Mouse (Mus musculus): ENCODE results near the gene 4833439L19Rik.
A peak's percentile ranks its signal among the peaks of the same experiment; 100 is the strongest.

The 4833439L19Rik gene

DNA sequence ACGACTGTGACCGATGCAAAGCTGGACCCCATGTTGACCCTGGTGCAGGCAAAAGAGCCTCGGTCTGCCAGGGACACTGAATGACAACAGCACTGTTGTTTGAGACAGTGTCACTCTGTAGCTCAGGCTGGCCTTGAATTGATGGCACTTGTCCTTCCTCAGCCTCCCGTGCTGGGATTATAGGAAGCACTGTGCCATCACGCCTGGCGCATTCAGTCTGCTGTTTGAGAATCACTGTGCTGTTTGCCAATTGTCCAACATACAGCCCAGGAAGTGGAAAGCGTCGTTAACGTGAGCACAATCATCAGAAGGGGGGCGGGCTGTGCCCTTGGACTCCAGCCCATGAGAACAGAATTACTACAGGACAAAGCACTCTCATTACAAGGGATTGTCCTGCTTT, 16.9 kb upstream of the 4833439L19Rik start:
- no peak for DNase-seq (ENCODE audit: low spot score in 2 of 2)

- DNase-seq (ENCODE audit: low spot score in 2 of 2), result no peak
Observed at GRCm38 (mm10) chr13:54581385-54581784, 16.1 kb upstream of the 4833439L19Rik start.

DNA sequence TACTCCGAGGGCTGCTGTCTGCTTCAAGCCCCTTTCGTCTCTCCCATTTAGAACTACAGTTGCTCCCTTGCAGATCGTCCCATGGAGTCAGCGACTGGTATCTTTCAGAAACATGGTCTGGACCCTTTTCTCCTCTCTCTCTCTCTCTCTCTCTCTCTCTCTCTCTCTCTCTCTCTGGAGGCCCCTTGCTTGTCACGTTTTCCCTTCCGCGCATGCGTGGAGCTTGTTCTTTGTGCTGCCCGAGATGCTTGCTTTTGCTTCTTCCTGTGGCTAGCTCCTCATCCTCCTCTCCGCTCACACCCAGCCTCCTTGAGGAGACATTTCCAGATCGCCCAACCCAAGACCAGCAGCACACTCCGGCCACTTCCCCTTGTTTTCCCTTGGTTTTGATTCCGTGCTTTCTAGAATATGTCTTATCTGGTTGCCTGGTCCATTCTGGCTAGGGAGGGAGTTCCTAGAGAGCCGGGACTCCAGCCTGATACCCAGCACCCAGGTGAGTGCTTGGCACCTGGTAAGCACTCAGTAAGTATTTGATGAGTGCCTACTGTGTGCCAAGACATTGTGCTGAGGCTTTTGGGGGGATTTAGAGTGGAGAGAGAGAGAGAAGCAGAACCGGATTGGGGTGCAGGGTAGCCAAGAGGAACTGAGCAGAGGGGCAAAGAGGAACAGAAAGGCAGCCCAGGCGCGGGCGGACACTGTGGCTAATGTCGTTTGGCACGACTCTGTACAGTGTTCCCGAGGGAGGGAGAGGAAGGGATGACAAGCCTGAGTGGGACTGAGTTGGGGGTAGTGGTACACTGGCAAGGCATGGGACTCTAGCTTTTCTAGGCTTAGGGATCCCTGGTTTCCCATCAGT, 12.6 kb upstream of the 4833439L19Rik start:
- peak in 1 of 2 experiments; percentile 34 for DNase-seq (ENCODE audit: low spot score in 2 of 2)

DNA sequence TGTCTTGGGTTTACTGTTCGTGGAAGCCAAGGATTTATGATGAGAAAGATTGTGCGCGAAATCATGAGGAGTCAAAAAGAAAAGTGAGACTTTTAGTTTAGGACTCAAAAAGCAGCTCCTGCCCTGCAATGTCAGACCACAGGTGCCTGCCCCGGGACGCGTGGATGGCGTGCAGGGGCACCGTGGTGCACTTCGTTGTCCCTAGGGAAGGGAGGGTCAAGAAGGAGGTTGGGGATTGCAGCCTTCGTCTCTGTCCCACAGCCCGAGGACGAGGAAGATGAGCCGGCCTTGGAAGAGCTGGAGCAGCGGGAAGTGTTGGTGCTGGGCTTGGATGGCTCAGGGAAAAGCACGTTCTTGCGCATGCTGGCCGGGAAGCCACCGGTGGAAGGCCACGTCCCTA, 10.3 kb upstream of the 4833439L19Rik start:
- DNase-seq (ENCODE audit: low spot score in 2 of 2), result no peak

GRCm38 (mm10) chr13:54574854-54575481, 9.7 kb upstream of the 4833439L19Rik start, which contains the start of gene Arl10:
Gene Arl10, plus strand, starts transcription at chr13:54575015.
- peak; percentile 40 to 48 for DNase-seq (ENCODE audit: low spot score in 2 of 2)

DNA sequence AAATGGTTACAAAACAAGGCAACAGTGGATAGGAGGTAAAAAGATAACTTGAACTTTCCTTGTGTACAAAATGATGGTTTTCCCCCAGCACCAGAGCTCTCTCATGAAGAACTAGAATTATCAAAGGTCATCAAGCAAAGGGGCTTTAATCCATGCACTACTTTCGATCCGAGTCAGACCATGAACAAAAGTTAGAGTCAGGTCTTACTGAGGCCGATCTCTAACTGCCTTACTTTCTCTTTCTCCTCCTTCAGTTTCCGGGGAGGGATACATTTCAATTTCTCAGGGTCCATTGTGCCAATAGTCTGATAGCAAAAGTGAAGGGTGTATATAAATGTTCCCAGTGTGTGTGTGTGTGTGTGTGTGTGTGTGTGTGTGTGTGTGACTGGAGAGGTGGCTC, 7.4 kb upstream of the 4833439L19Rik start:
- DNase-seq (ENCODE audit: low spot score in 2 of 2), result no peak

DNA sequence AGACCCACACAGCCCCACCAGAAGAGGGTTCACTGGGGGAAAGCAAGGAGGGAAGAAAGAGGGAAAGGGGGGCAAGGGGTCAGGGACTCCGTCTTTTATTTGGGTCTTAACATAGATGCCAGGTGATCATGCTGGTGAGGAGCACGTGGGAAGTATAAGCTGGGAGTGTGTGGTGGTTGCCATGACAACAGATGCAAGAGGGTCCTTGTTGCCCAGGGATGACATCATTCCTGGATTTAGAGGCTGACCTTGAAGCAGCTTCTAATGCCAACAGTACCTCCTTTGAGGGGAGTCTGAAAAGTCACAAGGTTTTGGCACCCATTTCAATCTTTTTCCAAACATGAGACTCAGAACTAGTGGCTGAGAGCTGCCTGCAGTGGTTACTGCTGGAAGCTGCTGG, 6.4 kb upstream of the 4833439L19Rik start:
- no peak for DNase-seq (ENCODE audit: low spot score in 2 of 2)

DNA sequence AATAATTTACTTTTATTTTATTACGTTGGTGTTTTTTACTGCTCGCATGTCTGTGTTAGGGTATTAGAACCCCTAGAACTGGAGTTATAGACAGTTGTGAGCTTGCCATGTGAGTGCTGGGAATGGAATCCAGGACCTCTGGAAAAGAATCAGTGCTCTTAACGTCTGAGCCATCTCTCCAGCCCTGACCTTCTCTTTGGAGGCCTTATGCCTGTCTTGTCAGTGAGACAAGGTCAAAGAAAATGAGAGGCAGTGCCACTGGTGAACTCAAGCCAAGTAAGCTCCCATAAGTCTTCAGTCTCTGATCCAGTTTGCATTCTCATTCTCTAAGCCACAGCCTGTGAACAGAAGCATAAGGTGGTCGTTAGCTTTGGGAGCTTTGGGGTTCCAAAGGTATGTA, 5.5 kb upstream of the 4833439L19Rik start:
- DNase-seq (ENCODE audit: low spot score in 2 of 2), result no peak

GRCm38 (mm10) chr13:54569282-54569681, 4.0 kb upstream of the 4833439L19Rik start:
- DNase-seq (ENCODE audit: low spot score in 2 of 2), result no peak

DNA sequence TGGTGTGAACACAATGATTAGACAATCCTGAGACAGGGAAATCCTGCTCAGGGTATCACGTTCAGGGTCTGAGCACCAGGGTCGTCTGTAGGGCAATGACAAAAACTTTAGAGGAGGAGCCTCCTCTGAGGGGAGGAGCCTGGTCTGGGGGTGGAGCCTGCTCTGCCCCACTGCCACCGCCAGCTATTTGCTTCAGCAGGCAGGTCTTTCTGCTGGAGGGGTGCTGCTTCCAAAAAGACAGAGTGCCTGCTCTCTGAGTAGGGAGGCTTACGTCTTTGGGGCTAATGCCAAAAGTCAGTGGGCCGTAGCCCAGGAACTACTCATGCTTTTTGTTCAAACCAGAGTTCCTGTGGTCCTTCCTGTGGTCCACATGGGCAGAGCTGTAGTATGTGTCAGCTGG, 3.1 kb upstream of the 4833439L19Rik start:
- DNase-seq (ENCODE audit: low spot score in 2 of 2), result no peak

DNA sequence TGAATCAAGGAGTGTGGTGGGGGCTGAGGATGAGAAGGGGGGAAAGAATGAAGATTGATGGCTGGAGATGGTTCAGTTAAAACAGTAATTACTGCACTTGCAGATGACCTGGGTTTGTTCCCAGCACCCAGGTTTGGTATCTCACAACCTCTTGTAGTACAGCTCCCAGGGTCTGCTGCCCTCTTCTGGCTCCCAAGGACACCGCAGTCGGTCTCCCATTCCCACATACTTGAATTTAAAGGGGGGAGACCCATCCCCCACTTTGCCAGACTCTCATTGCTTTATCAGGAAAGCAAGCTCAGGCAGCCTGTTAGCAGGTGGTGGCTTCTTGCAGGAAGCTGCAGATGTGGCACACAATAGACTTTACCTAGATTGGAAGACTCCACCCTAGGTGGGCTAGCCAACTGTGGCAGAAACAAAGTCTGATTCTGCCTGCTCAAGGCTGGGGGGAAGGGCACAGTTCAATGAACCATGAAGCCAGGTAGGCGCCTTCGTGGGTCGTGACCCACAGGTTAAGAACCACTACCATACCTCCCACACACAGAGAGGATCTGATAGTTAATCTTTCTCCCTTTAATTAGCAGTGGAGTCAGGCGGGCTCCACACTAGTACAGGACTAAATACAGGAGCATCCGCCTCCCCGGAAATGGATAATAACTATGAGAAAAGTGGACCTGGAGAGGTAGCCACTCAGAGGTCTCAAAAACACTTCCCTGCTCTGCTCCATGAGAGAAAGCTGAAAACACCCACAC, 535 bp upstream of the 4833439L19Rik start:
- no peak for DNase-seq (ENCODE audit: low spot score in 2 of 2)

- peak in 1 of 2 experiments; percentile 3 for DNase-seq (ENCODE audit: low spot score in 2 of 2)
Observed at GRCm38 (mm10) chr13:54564232-54565200, 719 bp downstream of the 4833439L19Rik start.

- DNase-seq (ENCODE audit: low spot score in 2 of 2), result no peak
Observed at GRCm38 (mm10) chr13:54562562-54562961, 2.7 kb downstream of the 4833439L19Rik start.

- DNase-seq (ENCODE audit: low spot score in 2 of 2), result no peak
Observed at GRCm38 (mm10) chr13:54560608-54561007, 4.6 kb downstream of the 4833439L19Rik start.

GRCm38 (mm10) chr13:54559656-54560055, 5.6 kb downstream of the 4833439L19Rik start:
- DNase-seq (ENCODE audit: low spot score in 2 of 2), result no peak

GRCm38 (mm10) chr13:54557652-54558051, 7.6 kb downstream of the 4833439L19Rik start:
- DNase-seq (ENCODE audit: low spot score in 2 of 2), result no peak

GRCm38 (mm10) chr13:54556796-54557195, 8.4 kb downstream of the 4833439L19Rik start:
- no peak for DNase-seq (ENCODE audit: low spot score in 2 of 2)

DNA sequence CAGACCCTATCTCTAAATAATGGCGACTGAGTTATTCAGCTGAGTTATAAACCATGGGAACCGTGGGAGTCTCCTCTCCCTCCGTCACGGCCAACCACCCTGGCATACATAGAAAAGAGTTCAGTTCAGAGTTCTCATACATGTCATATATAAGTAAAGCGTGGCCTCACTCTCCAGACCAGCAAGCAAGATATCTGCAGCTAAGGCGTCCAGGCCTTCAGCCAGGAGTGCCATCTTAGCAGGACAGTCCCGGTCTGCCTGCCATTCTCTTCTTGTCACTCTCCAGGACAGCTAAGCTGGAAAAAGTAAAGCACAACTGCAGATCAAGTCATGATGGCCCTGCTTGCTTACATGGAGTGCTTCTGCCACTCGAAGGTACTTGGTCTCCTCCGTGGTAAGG, 9.1 kb downstream of the 4833439L19Rik start:
- DNase-seq (ENCODE audit: low spot score in 2 of 2), result no peak

DNA sequence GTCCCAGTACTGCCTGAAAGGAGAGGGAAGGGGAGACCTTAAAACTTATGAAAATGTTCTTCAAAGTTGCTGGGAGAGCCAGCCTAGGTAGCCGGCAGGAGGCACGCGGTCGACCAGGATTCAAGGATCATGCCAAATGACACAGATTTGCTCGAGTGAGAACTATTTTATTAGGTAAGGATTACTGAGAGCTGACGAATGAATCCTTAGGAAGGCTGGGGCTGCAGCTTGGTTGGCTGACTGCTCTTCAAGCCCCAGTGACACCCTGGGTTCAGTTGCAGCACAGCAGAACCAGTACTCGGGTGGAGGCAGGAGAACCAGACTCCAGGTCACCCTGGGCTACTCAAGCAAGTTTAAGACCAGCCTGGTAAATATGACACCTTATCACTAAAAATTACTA, 17.2 kb downstream of the 4833439L19Rik start:
- no peak for DNase-seq (ENCODE audit: low spot score in 2 of 2)

DNA sequence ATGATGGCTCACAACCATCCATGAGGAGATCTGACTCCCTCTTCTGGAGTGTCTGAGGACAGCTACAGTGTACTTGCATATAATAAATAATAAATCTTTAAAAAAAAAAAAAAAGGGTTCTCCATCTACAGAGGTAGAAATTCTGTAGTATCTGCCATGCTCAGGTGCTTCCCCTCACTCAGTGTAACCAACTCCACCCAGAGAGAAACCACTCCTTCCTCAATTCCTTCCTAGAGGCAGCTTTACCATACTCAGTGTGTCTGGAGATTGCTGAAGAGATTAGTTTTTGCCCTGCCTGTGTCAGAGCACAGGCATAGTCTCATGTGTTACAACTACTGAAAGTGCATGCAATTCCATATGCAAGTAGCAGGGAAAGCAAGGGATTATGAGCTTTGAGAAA, 33.1 kb downstream of the 4833439L19Rik start:
- no peak for DNase-seq (ENCODE audit: low spot score in 2 of 2)

GRCm38 (mm10) chr13:54527140-54527539, 38.1 kb downstream of the 4833439L19Rik start:
- no peak for DNase-seq (ENCODE audit: low spot score in 2 of 2)

Data from natural killer cell, adult 2 months (primary cell).